Mouse (Mus musculus) left cerebral cortex, postnatal 14 days (tissue): ENCODE data around the gene Lrrc8d. TPM values are rescaled to one million over a fixed set of nuclear protein-coding genes. Genes with fewer than 3 reads are reported as not detected.

Source experiments
- DNase-seq, 2 experiments: peaks; one replicate each; pipeline ENCODE4 v3.0.0; 2021 to 2022; ENCODE audit warnings: low spot score in 2 of 2, mixed read lengths in 1 of 2
- intact Hi-C: fragments of 180-260 bp; cut with DNase I; formaldehyde crosslinking; loops from one replicate; pipeline ENCODE4 v1.15.1; 2025
- total RNA-seq, 2 experiments: library from RNA; stranded (reverse); gene quantifications; 2 replicates each; pipeline ENCODE4 v1.2.3; 2021

Lrrc8d gene
- total RNA-seq, 2 experiments from 2014 or later: 34.9 to 45.6 TPM

DNA sequence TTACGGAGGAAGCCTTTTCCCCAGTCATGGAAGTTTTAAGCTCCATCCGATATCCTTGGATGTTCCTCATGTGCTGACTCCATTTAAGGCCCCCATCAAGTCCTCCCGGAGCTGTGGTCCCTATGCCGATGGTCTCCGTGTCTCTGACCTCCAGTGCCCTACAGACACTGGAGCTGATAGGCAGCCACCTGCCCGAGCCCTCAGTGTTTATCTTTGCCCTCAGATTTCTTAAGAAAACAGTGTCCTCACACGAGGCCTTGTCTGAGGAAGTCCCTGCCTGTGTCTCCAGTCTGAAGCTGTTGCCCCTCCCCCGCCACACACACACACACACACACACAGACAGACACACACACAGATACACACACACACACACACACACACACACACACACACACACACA lies 55.0 kb downstream of the Lrrc8d start:
- intact Hi-C loops: no loop called here
- no peak for DNase-seq

DNA sequence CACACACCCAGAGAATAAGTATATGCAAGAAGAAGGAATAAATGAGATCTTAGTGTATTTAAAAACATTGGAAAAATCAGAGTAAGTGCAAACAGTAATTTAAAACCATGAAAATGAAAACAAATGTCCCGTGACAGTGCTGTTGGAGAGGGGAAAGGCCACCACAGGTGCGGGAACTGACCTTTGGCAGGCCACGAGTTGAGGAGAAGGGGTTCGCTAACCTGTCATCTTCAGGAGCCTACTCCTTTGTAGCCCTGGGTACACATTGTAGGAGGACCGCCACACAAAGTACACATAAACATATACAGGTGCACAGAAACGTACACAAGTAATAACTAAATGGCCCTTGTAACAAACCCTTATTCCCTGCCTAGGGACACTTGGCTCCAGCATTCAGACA lies 55.7 kb downstream of the Lrrc8d start:
- intact Hi-C loops: no loop called here
- DNase-seq: no peak

DNA sequence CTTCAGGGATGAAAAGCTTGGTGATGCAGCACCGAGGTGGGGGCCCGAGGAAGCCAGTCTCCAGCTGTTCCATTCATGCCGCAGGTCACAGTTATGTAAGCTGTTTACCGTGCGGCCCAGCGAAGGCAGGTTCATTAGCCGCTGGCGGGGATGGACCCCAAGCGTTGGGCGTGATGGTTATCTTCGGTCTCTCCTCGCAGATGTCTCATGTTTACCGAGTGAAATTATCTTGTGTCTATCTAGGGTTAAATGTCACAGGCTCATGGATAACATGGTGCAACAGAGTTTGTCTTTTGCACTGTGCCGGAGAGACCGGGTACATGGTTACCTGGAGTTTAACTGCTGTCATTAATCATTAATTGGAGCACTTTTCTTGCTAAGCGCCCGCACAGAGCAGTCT lies 58.2 kb downstream of the Lrrc8d start:
- DNase-seq: no peak
- intact Hi-C loops: no loop called here

DNA sequence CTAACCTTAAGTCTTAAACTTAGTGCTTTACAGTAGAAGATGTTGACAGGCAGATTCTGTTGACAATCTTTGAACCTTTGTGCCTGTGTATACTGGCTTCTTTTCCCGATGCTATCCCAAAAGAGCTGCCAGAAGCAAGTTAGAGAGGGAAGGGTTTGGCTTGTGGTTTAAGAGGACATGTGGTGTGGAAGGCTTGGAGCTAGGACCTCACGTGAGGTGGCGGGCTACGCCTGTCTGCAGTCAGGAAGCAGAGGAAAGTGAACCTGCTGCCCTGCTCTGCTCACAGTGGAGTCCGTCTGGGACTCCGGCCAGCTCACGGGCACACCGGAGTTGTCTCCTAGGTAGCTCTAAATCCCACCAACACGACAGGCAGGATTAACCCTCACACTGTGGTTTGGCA lies 59.1 kb downstream of the Lrrc8d start:
- no peak for DNase-seq
- intact Hi-C loops: no loop called here

DNA sequence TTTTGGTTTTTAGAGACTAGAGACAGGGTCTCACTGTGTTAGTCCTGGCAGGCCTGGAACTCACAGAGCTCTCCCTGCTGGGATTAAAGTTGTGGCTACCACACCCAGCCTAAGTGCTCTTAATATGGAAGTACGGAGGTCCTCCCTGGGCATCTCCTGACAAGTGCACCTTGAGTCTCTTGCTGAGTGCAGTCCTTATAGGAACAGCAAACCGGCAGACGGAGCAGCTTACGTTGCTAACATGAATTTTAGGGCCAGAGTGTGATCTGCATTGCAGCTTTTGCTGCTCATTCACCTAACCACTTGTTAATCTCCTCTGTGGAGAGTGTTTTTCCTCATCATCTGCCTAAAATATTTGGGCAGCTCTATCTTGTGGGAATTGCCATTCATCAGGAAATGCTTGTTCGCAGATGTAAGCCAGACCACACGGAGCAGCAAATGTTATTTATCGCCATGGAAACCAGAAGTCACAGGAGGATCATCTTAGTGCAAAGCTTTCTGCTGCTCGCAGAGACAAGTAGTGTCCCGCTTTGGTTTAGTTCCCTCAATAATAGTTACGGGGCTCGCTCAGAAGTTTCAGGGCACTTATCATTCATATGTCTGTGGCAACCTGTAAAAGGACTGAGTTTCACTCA lies 62.2 kb downstream of the Lrrc8d start:
- DNase-seq: no peak
- intact Hi-C loops: no loop called here

DNA sequence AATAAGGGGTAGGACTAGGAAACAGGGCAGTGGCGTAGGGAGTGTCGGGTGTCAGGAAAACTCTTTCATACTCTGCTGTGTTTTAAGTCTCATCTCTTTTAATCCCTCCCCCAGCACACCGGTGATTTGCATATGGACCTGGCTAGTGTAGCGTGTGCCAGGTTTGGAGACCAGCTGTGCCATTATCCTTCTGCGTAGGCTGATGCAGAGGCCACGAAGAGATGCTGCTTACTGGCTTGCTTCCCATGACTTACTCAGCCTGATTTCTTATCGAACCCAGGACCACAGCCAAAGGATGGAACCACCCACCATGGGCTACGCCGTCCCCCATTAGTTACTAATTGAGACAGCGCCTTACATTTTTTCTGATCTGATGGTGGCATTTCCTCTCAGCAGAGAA lies 64.6 kb downstream of the Lrrc8d start:
- DNase-seq: no peak
- intact Hi-C loops: no loop called here

DNA sequence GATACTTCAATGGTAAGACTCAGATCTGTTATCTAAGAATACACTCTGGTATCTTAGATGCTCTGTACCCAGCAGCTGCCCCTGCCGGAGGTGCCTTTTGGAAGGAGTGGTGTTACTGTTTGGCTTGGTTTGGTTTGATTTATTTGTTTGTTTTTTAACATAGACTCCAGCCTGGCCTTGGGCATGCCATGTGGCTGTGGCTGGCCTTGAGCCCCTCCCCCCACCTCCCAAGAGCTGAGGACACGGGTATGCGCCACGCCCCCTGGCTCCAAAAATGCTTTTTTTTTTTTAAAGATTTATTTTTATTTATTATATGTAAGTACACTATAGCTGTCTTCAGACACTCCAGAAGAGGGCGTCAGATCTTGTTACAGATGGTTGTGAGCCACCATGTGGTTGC lies 65.6 kb downstream of the Lrrc8d start:
- no peak for DNase-seq
- intact Hi-C loops: no loop called here

DNA sequence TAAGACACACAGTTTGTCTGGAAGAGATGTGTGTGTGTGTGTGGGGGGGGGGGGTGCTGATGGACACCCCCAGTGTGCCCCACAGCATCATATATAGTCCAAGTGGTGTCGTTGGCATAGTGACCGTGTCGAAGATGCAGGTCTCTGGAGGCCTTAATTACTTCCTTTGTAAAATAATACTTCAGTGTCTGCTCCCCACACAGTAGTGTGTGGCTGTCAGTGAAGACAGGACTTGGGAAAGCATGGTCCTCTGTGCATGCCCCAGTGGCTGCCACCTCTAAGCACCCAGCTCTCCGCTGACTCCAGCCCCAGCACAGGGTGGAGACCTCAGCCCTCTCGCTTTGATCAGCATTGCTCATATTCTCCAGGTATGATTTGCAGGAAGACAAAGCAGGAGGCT lies 76.6 kb downstream of the Lrrc8d start:
- no peak for DNase-seq
- intact Hi-C loops: no loop called here

DNA sequence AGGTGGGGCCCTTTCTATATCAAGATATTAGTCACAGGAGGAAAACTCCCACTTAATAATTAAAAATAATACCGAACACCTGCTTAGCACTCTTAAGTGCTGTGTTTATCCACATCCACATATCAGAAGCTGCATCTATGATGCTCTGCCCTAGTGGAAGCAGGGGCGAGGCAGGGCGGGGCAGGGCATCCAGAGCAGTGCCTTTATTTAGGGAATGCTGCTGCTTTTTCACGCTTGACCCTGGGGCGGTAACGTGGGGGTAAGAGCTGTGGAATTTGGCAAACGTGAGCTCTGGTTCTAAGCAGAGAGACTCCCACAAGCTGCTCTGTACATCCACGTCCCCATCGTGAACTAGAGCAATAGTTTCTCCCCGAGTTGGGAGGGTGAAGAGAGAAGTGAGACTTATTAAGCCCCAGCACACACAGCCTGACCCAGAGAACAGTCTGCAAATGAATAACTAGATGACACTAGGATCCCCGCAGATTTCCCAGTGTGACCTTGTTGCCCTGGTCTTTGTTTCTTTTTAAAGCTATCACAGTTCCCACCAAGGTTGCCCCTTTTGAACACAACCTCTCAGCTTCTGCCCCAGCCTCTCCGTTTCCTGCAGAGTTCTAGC lies 77.3 kb downstream of the Lrrc8d start:
- no peak for DNase-seq
- intact Hi-C loops: no loop called here

DNA sequence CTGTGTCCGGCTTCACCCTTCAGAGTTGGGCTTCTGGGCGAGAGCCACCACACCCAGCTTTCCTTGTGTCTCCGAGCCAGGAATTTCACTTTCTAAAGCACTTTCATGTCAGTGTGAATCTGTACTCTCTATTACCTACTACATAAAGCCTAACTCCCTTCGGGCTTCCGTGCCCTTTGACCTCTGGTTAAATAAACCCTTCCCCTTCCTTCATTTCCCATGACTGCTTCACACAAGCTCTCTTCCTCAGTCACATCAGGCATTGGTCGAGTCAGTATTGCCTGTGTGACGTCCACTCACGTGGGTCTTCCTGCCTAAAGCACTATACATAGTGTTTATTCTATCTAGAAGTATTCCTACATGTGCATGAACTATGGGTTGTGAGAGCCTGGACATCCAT lies 77.9 kb downstream of the Lrrc8d start:
- no peak for DNase-seq
- intact Hi-C loops: no loop called here

DNA sequence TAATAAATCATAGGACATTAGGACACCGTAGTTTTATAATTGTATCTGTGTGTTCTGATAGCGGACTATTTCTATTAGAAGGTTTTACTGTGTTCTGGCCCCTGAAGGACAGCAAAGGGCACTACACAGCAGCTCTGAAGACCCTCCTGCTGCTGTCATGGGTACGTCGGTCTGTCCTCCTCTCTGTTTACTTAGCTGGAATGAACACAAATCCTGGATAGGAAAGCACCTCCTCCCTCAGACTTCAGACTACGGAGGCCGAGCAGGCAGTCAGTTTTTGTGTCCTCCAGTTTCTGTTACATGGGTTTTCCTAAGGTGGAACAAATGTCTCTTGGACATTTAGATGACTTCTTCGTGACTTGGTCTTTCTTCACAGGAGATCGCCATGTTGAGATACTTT lies 78.4 kb downstream of the Lrrc8d start:
- intact Hi-C loops: no loop called here
- DNase-seq: no peak

DNA sequence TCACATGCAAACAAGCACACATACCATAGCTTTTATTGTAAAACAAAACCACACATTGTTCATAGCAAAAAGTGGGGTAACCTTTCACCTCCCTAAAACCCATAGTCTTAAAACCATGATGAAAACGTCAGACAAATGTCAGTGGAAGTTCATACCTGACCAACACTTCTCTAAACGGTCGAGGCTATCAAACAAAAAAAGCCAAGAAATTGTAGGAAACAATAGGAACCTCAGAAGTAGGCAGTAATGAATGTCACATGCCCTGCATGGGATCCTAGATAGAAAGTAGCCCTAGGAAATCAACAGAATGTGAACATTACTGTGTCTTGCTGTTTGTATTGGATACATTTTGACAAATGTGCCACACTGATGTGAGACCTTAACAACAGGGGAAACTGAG lies 79.0 kb downstream of the Lrrc8d start:
- DNase-seq: no peak
- intact Hi-C loops: no loop called here

DNA sequence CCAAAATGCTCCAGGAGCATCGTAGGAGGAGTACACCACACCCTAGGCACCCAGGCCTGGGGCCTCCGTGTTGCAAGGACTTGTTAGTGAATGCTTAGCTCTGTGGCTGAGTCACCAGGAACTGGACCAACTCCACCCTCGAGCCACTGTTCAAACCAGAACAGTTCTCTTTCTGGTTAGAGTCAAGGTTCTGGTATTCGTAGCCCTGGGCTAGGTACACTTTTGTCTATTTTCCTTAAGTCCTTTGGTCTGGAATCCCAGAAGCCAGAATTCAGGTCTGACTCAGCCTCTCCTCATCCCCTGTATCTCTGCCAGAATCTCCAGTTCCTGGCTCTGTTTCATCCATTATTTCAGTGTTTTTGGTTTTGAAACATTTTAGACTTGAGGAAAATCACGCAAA lies 79.6 kb downstream of the Lrrc8d start:
- no peak for DNase-seq
- intact Hi-C loops: no loop called here

DNA sequence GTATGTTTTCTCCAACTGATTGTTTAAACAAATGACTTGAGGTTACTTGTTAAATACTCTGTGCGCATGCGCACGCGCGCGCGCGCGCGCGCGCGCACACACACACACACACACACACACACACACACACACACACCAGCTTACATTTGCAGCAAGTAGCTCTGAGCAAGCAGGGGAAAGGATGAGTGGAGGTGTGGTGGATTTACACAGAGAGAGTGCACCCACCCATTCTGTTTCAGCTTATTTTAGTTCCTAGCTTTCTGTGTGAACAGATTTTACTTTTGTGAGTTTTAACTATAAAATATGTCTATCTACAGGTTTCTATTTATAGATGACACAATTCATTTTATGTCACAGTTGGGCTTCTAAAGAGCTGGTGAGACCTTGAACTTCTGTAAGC lies 84.1 kb downstream of the Lrrc8d start:
- intact Hi-C loops: no loop called here

DNA sequence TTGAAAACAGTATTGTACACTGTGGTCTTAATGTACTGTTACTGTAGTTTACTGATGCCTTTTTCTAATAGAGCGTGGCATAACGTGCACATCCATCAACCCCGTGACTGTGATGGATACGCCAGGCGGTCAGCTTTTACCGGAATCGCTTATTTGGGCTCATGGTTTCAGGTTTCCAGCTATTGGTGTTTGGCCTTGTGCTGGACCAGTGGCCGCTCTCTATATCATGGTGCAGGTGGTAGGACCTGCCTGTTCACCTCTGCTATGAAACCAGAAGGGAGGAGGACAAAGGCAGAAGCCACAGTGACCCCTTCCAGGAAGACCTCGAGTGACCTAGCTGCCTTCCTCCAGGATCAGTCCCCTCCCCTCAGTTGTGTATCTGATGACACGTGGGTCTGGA lies 85.0 kb downstream of the Lrrc8d start:
- no peak for DNase-seq
- intact Hi-C loops: no loop called here

More for the DNA sequence above, 84.1 kb downstream of the Lrrc8d start:
- no peak for DNase-seq

DNA sequence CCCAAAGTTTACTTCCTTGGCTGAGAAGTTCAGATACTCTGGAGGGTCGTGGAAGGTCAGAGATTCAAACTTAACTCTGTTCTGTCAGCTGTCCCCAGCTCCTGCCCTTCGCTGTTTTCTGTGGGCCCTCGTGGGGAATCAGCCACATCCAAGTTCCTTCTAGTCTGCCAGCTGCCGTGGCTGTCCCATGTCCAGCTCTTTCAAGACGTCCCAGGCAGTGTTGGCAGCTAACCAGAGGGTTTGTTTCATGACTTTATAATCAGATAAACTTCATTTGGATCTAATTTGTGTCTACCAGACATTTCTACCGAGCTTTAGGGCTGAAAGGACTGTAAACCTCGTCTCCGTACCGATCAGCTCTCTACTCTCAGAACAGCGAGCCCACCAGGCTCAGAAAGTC lies 87.8 kb downstream of the Lrrc8d start:
- intact Hi-C loops: no loop called here
- no peak for DNase-seq

DNA sequence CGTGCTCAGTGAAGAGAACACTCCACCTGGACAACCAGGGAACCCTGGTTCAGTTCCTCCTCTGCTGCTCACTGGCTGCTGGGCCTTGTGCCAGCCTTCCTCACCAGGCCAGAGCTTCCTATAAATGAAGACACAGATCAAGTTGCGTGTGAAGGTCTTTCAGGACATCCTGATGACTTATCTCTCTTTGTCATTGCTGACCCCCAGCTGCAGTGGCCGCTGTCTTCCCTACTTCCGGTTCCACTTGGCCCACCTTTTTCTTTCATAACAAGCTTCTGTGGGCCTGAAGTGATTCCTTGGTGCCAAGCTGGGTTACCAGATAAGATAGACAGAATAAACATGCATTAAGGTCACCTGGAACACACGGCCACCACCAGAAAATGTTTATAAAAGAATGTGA lies 90.0 kb downstream of the Lrrc8d start:
- no peak for DNase-seq
- intact Hi-C loops: no loop called here

DNA sequence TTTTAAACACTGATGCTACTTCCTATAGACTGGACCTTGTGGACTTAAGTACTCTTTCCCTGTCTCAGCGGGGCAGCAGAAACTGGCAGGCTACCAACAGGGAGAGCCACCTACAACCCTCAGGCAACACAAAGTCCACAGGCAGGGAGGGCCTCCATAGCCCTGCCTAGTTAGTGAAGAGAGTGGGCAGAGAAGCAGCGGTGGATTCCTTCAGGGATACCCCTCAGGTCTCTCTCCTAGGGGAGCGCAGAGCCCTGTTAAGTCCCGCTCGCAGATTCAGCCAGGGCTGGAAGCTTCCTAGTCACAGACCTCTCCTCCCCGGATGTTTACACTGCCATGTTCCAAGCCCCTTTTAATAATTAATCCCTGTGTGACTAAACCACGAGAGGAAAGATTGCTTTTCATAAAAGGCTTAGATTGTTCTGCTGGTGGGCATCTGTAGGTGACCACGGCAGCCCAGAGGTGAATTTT lies 92.6 kb downstream of the Lrrc8d start:
- intact Hi-C loops: no loop called here
- DNase-seq: no peak

DNA sequence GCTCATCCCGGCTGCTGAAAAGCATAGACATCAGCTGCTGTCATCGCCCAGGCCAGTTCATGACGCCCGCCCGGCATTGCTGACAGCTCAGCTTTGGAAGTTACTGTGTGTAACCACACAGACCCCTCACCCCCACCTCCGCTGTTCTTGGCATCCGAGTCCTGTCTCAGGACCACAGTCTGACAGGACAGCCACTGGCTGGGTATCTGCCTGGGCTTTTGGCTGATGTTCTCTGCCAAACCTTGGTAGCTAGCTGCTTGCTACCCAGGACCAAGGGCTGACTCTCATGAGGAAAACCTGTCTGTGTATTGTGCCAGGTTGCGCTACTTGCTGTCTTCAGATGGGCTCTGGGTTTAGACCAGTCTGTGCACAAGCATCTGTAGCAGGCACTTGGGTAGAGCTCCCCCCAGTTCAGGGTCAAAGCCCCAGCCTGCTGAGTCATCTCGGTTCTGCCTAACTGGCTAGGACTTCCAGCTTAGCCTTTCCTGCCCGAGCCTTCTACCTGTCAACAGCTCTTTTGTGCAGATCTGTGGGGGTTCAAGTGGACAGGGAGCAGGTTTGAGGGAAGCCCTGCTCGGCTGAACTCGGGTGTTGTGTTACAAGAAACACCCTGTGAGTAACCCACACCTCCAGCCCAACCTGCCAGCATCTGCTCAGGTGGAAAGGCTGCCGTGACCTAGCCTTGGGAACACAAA lies 93.2 kb downstream of the Lrrc8d start:
- no peak for DNase-seq
- intact Hi-C loops: no loop called here

DNA sequence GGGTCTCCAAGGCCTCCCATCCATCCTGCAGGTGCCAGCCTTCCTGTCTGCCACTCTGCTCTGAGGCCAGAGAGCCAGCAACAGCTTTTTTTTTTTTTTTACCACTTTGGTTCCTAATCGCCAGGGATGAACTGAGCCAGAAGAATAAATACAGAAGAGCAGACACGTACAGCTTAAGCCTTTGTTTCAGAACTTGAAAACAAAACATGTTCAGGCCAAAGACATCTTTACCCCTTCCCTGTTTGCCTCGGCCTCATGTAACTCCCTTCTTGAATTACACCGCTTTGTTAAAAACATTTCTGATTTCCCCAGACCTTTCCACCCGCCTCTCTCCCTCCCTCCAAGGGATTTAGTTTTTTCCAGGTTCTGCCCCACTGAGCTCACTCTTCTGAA lies 93.8 kb downstream of the Lrrc8d start:
- intact Hi-C loops: no loop called here
- DNase-seq: no peak

DNA sequence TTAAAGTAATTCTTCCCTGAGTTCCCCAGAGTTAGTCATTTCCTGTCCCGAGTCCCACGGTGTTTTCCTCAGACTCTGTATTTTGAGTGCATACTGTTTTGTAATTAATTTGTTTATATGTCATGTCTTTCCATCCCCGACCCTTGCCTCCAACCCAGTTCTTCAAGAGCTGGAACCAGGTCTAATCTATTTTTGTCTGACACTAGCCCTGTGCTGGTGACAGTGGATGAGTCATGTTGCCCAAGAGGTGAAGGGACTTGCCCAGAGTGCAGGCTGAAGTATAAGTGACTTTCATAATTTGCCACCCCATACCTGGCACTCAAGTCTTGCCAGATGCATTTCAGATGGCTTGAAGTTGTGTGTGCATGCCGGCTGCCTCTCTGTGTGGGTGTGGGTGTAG lies 98.7 kb downstream of the Lrrc8d start:
- DNase-seq: no peak
- intact Hi-C loops: no loop called here
